Mouse (Mus musculus) testis, postnatal 10 days (tissue): Measurements from ENCODE around the gene 2010003K11Rik.
"Not testable (repeated sequence)": the region's sequence is repeated elsewhere in the genome, so short reads cannot be mapped to it uniquely, and the experiment has no call there.

Experiments used
- DNase-seq: peaks from one replicate; pipeline ENCODE4 v3.0.0; 2021; ENCODE audit warnings: low spot score

Gene 2010003K11Rik

DNA sequence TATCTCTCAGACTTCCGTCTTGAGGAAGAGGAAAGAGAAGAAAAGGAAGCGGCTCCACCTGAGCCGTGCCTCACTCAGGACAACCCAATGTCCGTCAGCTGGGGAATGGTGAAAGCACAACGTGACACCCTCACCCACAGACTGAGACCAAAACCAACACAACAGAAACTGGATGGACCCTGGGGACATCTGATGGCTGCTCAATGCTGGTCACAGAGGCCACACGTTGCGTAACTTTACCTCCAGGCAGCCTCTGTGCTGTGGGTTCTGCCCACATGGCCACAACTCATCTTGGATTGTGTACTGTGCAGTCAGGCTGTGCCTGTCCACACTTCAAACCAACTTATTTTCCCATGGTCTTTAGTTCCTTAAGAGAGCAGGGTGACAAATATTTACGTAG lies 36.4 kb downstream of the 2010003K11Rik start:
- no peak for DNase-seq

GRCm38 (mm10) chr19:4456227-4456626 lies 42.2 kb downstream of the 2010003K11Rik start:
- peak; percentile 85 for DNase-seq

DNA sequence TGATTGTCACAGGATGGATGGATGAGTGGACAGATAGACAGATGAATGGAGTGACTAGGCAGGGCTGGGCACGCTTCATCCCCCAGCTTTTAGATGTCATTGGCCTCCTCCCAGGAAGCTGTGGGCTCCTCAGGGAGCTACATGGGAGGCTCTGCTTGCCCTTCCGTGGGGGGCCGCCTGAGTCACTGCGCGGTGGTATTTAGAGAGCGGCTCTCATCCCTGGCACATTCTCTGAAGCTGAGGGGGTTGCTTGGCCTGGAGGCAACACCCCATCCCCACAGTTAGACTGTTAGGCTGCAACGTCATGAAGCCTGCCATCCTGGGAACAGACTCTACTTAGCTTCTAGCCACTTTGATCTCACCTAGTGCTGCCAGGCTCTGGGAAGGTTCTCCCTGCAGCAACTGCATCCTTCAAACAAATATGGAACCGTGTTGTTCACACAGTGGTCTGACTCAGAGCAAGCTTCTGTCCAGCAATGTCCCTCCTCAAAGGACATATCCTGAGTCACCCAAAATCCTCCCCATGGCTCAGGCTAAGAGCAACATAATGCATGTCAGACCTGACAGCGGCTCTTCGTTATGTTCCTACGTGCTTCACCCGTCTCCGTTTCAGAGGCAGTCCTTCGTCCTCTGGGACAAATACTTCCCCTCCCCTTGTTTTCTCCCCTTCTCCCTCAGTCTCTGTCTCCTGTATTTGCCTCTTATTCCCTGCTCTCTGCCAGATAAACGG lies 43.1 kb downstream of the 2010003K11Rik start:
- no peak for DNase-seq

GRCm38 (mm10) chr19:4454040-4454439 lies 44.3 kb downstream of the 2010003K11Rik start:
- DNase-seq: not testable (repeated sequence)

GRCm38 (mm10) chr19:4452525-4452924 lies 45.9 kb downstream of the 2010003K11Rik start:
- no peak for DNase-seq

GRCm38 (mm10) chr19:4451965-4452364 lies 46.4 kb downstream of the 2010003K11Rik start:
- DNase-seq: no peak

DNA sequence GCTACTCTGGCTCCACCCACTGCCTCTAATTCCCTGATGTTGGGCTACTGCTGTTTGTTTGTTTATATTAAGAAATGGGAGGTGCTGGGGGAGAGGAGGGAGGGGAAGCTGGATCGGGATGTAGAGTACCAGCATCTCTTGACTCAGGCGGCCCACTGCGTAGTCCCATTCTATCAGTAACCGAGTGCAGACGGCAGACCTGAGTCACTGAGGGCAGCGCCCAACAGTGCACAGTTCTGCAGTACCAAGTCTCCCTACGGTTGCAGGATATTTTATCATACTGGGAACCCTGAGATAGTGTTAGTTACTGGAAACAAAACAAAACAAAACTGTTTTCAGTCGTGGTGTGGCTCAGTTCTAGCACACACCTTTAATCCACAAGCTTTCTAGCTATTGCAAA lies 47.3 kb downstream of the 2010003K11Rik start:
- DNase-seq: no peak

- no peak for DNase-seq
Observed at GRCm38 (mm10) chr19:4450666-4451065, 47.7 kb downstream of the 2010003K11Rik start.

DNA sequence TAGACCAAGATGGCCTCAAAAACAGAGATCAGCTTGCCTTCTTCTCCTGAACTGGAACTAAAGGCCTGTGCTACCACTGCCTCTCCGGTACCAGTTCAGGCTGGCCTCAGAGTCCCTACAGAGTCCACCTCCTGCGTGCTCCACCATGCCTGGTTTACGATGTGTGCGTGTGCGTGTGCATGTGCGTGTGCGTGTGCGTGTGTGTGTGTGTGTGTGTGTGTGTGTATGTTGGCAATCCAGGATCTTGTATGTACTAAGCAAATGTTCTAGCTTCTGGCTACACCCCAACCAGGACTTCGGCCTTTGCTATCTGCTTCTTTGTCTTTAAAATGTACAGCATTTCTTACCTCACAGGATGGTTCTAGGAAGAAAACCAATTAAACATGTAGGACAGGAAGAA lies 49.2 kb downstream of the 2010003K11Rik start:
- DNase-seq: no peak

GRCm38 (mm10) chr19:4447445-4447844 lies 50.9 kb downstream of the 2010003K11Rik start:
- DNase-seq: no peak
